Mouse (Mus musculus): ENCODE data around the gene Gm10638.

DNA sequence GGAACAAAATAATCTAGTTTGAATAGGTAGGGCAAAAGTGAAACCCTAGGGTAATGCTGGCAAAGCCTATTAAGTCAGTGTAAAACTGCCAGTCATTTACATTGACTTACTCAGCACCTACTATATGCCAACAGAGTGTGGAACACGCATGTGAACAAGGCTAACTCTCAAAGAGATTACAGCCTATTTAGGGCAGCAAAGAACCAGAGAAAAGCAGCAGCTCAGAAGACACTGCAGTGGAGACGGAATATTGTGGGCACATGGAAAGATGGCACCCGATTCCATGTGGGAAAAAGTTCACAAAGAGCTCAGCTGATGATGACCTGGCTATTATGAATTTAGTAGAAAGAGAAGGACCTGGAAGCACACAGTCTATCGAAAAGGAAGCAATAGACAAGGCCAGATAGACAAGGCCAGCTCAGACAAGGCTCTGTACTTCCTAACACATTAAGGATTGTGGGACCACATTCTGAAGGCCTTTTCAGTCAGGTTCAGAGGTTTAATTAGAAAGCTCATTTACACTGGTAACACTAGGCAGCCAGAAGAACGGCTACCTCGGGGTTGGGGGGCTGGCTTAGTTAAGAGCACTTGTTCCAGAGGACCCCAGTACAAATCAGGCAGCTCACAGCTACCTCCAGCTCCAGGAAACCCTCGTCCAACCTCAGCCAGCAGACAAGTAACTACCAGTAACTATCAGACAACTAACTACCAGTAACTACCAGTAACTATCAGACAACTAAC is 2.7 kb upstream of the Gm10638 start:
- no peak for TF ChIP-seq POLR2A (IDR thresholded peaks at IDR 0.05; ENCODE audit: extremely low read depth, insufficient read depth, low read length)
- no peak for TF ChIP-seq CTCF (IDR thresholded peaks at IDR 0.05; ENCODE audit: low read depth, low read length)

Data from liver, adult 2 months (tissue).